Mouse (Mus musculus) intestine, embryonic 14.5 days (tissue): ENCODE measurements around the gene H2-M5. TPM values are rescaled to one million over a fixed set of nuclear protein-coding genes. Genes with fewer than 3 reads are reported as not detected.

Source experiments
- ATAC-seq: fragments of 200-750 bp; cut with Nextera tagmentation; replicated peaks from 2 replicates; pipeline ENCODE4 v1.8.0; 2017; ENCODE audit warnings: low read depth, moderate number of reproducible peaks, moderate TSS enrichment, moderate library complexity; ENCODE audit not compliant: low FRiP score, low TSS enrichment
- DNase-seq: peaks from one replicate; pipeline ENCODE4 v3.0.0-alpha.2; 2018; ENCODE audit warnings: low spot score
- H3K27ac ChIP-seq: fragments of 300-500 bp; sonication (generic); 2 replicates; pipeline ENCODE4 v1.5.1; 2014; ENCODE audit warnings: low read depth, mild to moderate bottlenecking, control low read depth
- H3K27me3 ChIP-seq: fragments of 300-500 bp; sonication (generic); replicated peaks from 2 replicates; pipeline ENCODE4 v1.6.1; 2014; ENCODE audit warnings: low read length, control low read depth; ENCODE audit not compliant: control insufficient read depth, insufficient read depth
- H3K36me3 ChIP-seq: fragments of 300-500 bp; sonication (generic); 2 replicates; pipeline ENCODE4 v1.6.1; 2014; ENCODE audit warnings: low read length, control low read depth; ENCODE audit not compliant: control insufficient read depth, insufficient read depth
- H3K4me1 ChIP-seq: fragments of 300-500 bp; sonication (generic); replicated peaks from 2 replicates; pipeline ENCODE4 v1.6.1; 2014; ENCODE audit warnings: low read length, control low read depth, mixed read lengths; ENCODE audit not compliant: control insufficient read depth, insufficient read depth
- H3K4me2 ChIP-seq: fragments of 300-500 bp; sonication (generic); 2 replicates; pipeline ENCODE4 v1.6.1; 2014; ENCODE audit warnings: low read length
- H3K4me3 ChIP-seq: fragments of 300-500 bp; sonication (generic); 2 replicates; pipeline ENCODE4 v1.5.1; 2014; ENCODE audit warnings: low read depth, low read length, control low read depth, mixed read lengths
- H3K9ac ChIP-seq: fragments of 300-500 bp; sonication (generic); 2 replicates; pipeline ENCODE4 v1.6.1; 2014; ENCODE audit warnings: mild to moderate bottlenecking, low read length
- H3K9me3 ChIP-seq: fragments of 300-500 bp; sonication (generic); 2 replicates; pipeline ENCODE4 v1.6.1; 2016; ENCODE audit warnings: low read length, control low read depth; ENCODE audit not compliant: control insufficient read depth
- WGBS: fragments of 180-500 bp; shearing (Covaris S2); extraction: QIAGEN DNeasy Blood & Tissue Kit; methylation state at CpG from one replicate; pipeline ENCODE4 v1.1.7; 2014; 5-methylcytosine and 5-hydroxymethylcytosine counted together
- polyA plus RNA-seq: library from polyadenylated mRNA; unstranded; fragments of >200 nt; fragmentation: Nextera tagmentation; extraction: Ambion mirVana; gene quantifications from 2 replicates; pipeline ENCODE4 v1.2.1, GENCODE M21; 2014

The H2-M5 gene
- polyA plus RNA-seq, 1 experiment from 2014 or later, result 0.16 TPM

DNA sequence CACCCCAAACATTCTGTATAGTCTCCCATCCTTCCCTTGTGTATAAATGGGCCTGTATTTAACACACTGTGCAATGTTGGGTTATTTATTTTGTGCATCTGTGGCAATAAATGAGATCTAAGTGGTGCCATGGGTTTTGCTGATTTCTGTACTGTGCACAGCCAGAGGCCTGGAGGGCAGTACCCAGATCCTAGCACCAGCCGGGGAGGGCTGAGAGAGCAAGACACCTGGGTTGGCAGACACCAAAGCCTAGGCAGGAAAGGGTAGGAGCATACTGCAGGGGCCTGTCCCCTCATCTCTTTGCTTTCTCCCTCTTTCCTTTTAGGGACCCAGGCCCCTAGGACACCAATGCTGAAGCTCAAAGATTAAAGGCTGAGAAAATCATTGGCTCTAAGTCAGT lies 41.1 kb downstream of the H2-M5 start:
- Histone ChIP-seq H3K4me3 (no peak overlapping the region), H3K27ac (no peak overlapping the region), H3K9me3 (no peaks in the 10 kb centered on the region), H3K36me3 (peaks cover 12% of the 10 kb centered on the region), H3K4me2 (no peak overlapping the region), H3K4me1 (peaks cover 16% of the 10 kb centered on the region), H3K27me3 (peaks cover 27% of the 10 kb centered on the region), H3K9ac (no peak overlapping the region)
- ATAC-seq (no peak), DNase-seq (no peak)
- 87% methylated on average over 1 of the region's 1 CpGs for WGBS

DNA sequence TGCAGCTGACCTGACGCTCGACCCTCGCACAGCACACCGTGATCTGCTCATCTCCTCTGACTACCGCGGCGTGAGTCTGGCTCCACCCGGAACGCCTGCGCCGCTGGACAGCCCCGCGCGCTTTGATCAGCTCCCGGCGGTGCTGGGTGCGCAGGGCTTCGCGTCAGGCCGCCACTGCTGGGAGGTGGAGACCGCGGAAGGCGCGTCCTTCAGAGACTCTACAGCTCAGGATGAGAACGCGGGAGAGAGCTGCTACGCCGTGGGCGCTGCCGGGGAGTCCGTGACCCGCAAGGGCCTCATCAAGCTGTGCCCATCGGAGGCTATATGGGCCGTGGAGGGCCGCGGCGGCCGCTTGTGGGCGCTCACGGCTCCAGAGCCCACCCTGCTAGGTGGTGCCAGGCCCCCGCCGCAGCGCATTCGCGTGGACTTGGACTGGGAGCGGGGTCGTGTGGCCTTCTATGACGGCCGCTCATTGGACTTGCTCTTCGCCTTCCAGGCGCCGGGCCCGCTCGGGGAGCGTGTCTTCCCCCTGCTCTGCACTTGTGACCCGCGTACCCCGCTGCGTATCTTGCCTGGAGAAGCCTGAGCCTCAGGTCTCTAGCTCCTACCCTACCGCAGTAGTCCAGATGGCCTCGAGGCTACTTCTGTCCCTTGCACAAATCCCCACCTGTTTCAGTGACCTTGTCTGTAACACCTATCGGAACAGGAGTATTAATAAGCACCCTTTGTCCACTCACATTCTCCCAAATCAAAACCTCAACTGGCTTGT lies 42.1 kb downstream of the H2-M5 start:
- no peak overlapping the region for H3K27ac ChIP-seq
- peaks cover 25% of the 10 kb centered on the region for H3K4me1 ChIP-seq

DNA sequence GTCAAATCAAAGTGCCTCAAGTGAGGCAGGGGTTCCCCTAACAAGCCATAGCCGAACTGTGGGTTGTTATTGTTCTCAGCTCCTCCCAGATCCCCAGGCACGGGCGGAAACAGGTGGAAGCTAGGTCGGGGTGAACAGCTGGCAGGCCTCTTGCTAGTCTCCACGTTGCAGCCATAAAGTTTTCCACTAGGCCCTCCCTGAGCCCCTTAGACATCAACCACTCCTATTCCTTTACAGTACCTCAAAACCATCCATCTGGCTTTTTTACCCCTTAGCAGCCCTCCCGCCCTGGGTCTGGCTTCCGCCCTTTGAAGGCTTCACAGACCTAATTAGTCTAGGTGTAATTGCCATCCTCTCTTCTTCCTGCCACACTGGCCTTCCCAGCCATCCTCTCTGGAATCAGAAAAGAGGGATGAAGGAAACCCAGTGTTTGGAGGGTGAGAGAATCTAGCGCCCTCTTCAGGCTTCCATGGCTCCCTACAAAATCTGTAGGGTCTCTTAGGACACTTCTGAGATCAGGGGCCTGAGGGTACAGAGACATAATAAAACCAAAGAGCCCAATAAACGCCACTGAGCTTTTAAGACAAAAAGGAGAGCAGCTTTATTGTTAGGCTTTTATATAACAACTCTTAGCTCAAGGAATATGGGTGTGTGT lies 45.1 kb downstream of the H2-M5 start:
- no peak overlapping the region for H3K27ac ChIP-seq
- DNase-seq, result no peak
- H3K4me3 ChIP-seq, result no peak overlapping the region
- ATAC-seq, result no peak
- no peak overlapping the region for H3K9ac ChIP-seq
- 22% methylated on average over 9 of the region's 9 CpGs for WGBS
- peaks cover 16% of the 10 kb centered on the region for H3K4me1 ChIP-seq
- peaks cover 7% of the 10 kb centered on the region for H3K36me3 ChIP-seq
- no peak overlapping the region for H3K4me2 ChIP-seq
- H3K27me3 ChIP-seq, result peaks cover 46% of the 10 kb centered on the region
- H3K9me3 ChIP-seq, result no peaks in the 10 kb centered on the region

More for the DNA sequence above, 42.1 kb downstream of the H2-M5 start:
- Histone ChIP-seq H3K27me3 (peaks cover 38% of the 10 kb centered on the region), H3K9me3 (no peaks in the 10 kb centered on the region), H3K9ac (peak overlapping the region; percentile 56), H3K36me3 (peaks cover 12% of the 10 kb centered on the region), H3K4me3 (peak overlapping the region; percentile 53), H3K4me2 (peak overlapping the region; percentile 80)
- ATAC-seq (peak; percentile 40), DNase-seq (peak; percentile 82)
- 1% methylated on average over 62 of the region's 62 CpGs for WGBS

DNA sequence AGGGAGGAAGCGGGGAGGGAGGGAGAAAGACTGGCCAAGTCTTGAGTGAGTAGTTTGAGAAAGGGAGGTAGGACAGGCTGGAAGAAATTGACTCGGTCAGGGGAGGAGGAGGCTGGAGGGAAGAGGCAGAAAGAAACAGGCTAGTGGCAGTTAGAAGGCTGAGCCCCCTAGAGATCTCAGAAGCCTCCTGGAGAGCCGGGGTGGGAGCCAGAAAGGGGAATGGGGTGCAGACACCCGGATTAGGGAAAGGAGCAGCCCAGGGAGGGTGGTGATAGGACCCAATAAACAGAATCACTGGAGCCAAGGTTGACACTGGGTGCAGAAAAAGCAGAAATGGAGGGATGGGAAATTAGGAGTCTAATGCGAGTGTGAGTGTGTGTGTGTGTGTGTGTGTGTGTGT lies 45.6 kb downstream of the H2-M5 start:
- Histone ChIP-seq H3K9ac (no peak overlapping the region), H3K9me3 (no peaks in the 10 kb centered on the region), H3K4me1 (peaks cover 16% of the 10 kb centered on the region), H3K27ac (no peak overlapping the region), H3K27me3 (peaks cover 46% of the 10 kb centered on the region), H3K4me2 (no peak overlapping the region), H3K36me3 (peaks cover 2% of the 10 kb centered on the region), H3K4me3 (peak overlapping the region; percentile 37)
- DNase-seq (no peak), ATAC-seq (no peak)
- 26% methylated on average over 5 of the region's 5 CpGs for WGBS

DNA sequence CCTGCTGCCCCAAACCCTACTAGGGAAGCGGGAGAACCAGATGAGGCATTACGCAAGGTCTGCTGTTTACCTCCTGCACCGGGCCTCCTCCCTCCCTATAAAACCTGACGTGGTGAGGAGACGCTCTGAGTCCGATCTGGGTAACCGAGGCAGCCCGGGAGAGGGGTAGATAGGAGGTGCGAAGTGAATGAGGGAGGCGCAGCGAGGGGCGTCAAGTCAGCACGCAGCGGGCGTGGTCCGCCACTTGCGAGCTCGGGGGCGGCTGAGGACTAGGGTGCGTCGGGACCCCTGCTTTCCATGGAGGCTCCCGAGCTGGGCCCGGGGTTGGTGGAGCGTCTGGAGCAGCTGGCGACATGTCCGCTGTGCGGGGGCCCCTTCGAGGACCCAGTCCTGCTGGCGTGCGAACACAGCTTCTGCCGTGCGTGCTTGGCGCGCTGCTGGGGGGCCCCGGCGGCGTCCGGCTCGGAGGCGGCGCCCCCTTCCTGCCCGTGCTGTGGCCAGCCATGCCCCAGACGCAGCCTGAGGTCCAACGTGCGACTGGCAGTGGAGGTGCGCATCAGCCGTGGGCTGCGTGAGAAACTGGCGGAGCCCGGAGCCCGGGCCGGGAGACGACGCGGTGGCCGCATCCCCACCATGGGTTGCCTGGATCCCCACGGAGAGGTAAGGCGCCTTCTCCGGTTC lies 46.4 kb downstream of the H2-M5 start, which contains the start of gene Rnf39:
TSS of gene Rnf39 (plus strand) at position 128 of the 681 bp plus-strand sequence.
- no peak within 1 kb of the TSS for H3K27ac ChIP-seq
- peaks cover 16% of the 10 kb centered on the region for H3K4me1 ChIP-seq
- peak within 1 kb of the TSS; percentile 37 for H3K4me3 ChIP-seq
- no peak within 1 kb of the TSS for H3K9ac ChIP-seq
- H3K9me3 ChIP-seq, result no peaks in the 10 kb centered on the region
- H3K27me3 ChIP-seq, result peaks cover 46% of the 10 kb centered on the region
- H3K4me2 ChIP-seq, result peak within 1 kb of the TSS; percentile 75
- no peaks in the 10 kb centered on the region for H3K36me3 ChIP-seq
- WGBS, result 1% methylated on average over 59 of the region's 59 CpGs
- ATAC-seq, result peak; percentile 48; the same call in 1 of the 2 replicates
- peak; percentile 65 for DNase-seq

DNA sequence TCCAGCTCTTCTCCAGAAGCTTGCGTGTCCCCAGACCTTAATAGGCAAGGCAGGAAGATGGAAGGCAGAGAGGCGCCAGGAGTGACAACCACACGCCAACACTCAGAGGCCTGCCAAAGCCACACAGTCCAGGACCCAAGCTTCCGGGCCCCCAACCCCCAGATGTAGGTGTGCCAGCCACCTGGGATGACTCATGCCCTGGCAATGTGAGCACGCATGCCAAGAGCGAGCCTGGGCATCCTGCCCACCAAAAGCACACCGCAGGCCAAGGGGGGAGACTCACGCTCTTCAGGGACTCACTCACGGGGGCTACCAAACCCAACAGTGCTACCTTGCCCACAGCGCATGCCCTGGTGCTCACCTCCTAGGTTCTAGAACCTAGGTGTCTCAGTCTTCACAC lies 46.9 kb downstream of the H2-M5 start:
- Histone ChIP-seq H3K27me3 (peaks cover 46% of the 10 kb centered on the region), H3K9me3 (no peaks in the 10 kb centered on the region), H3K4me2 (peak overlapping the region; percentile 75), H3K36me3 (no peaks in the 10 kb centered on the region), H3K4me3 (peak overlapping the region; percentile 37), H3K27ac (no peak overlapping the region), H3K4me1 (peaks cover 12% of the 10 kb centered on the region), H3K9ac (no peak overlapping the region)
- DNase-seq (peak; percentile 58), ATAC-seq (no peak)
- 46% methylated on average over 10 of the region's 10 CpGs for WGBS

DNA sequence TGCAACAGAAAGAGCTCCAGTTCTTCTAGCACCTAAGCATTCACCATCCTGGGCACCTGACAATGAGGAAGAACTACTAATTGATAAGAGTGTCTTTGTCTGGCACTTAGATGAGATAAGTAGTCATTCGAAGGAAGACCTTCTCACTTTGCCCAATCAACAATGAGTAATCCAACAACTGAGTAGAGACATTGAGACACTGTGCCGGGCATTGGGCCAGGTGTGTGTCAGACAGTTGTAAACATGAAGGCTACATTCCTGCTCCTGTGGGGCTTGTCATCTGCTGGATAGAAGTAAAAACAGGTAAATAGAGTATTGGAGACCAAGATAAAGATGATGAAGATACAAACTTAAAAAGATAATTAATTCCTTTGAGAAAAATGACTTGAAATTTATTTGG lies 51.3 kb downstream of the H2-M5 start:
- no peaks in the 10 kb centered on the region for H3K9me3 ChIP-seq
- no peak overlapping the region for H3K9ac ChIP-seq
- peaks cover 17% of the 10 kb centered on the region for H3K27me3 ChIP-seq
- peaks cover 6% of the 10 kb centered on the region; the same call in 1 of the 2 replicates for H3K4me1 ChIP-seq
- H3K4me3 ChIP-seq, result no peak overlapping the region
- ATAC-seq (no peak), DNase-seq (no peak)
- H3K36me3 ChIP-seq, result no peaks in the 10 kb centered on the region
- no peak overlapping the region for H3K4me2 ChIP-seq
- no peak overlapping the region for H3K27ac ChIP-seq
- 70% methylated on average over 2 of the region's 2 CpGs for WGBS
